Mouse (Mus musculus) ovary, adult 10 weeks (tissue): ENCODE data around the gene Ccdc180. TPM values are rescaled to one million over a fixed set of nuclear protein-coding genes. Genes with fewer than 3 reads are reported as not detected.

Experiments used
- polyA plus RNA-seq: library from polyadenylated mRNA; stranded (reverse); fragments of 350-450 nt; fragmentation: Illumina TruSeq; extraction: RNeasy Lipid Tissue Mini Kit (QIAGEN cat#74804); gene quantifications from one replicate; pipeline ENCODE4 v1.2.3, GENCODE M21; 2014

Gene Ccdc180
- polyA plus RNA-seq: 3.0 TPM

GRCm38 (mm10) chr4:45890066-45890761 is at the start of gene Ccdc180:
Gene Ccdc180, plus strand, starts transcription at chr4:45890303.

GRCm38 (mm10) chr4:45848109-45848824 is 41.8 kb upstream of the Ccdc180 start, which contains the start of gene Stra6l:
Gene Stra6l, plus strand, starts transcription at chr4:45848664.

GRCm38 (mm10) chr4:45964771-45965439 is 74.8 kb downstream of the Ccdc180 start, which contains the start of gene Tdrd7:
Gene Tdrd7, plus strand, starts transcription at chr4:45965334.

Other genes starting within 250 kb of the Ccdc180 start
- gene Aldh1b1, start 91.3 kb upstream of the Ccdc180 start, polyA plus RNA-seq: 4.4 TPM
- gene Igfbpl1, start 63.4 kb upstream of the Ccdc180 start, polyA plus RNA-seq: not detected
- gene Stra6l, start 41.6 kb upstream of the Ccdc180 start, polyA plus RNA-seq: 0.71 TPM
- 28.8 TPM for gene Tdrd7, start 75.0 kb downstream of the Ccdc180 start, polyA plus RNA-seq
- gene Tmod1, start 148.6 kb downstream of the Ccdc180 start, polyA plus RNA-seq: 9.9 TPM
- gene Ncbp1, start 248.3 kb downstream of the Ccdc180 start, polyA plus RNA-seq: 66.0 TPM
- gene Tstd2, start 248.4 kb downstream of the Ccdc180 start, polyA plus RNA-seq: 37.7 TPM